Mouse (Mus musculus): ENCODE measurements around the gene Gm10188. TPM values are rescaled to one million over a fixed set of nuclear protein-coding genes. Genes with fewer than 3 reads are reported as not detected.

Gm10188 gene
- total and polyA plus RNA-seq, 2 experiments from 2014 or later: 0.28 TPM; not detected in 1

DNA sequence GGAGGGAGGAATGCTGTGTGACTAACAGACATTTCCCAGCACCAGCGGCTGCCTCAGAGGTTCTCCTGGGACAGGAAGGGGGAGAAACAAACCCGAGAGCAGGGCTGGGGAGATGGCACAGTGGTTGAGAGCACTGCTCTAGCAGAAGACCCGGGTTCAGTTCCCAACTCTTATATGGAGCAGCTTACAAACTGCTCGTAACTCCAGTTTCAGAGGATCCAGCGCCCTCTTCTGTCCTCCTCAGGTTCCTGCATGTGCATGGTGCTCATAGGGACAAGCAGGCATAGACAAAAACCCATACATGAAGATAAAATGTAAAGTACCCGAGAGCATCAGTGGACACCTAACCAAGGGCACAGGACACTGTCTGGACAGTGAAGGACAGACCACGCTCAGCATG is 18.6 kb downstream of the Gm10188 start:
- Histone ChIP-seq H3K27ac (no peak overlapping the region), H3K4me1 (ENCODE audit: insufficient read depth, low read length) (peaks cover 19% of the 10 kb centered on the region), H3K9me3 (ENCODE audit: low read length) (no peaks in the 10 kb centered on the region), H3K4me2 (ENCODE audit: low read depth, low read length) (no peak overlapping the region), H3K4me3 (ENCODE audit: low read length) (no peak overlapping the region), H3K9ac (replicated peaks; ENCODE audit: low read length) (no peak overlapping the region), H3K36me3 (ENCODE audit: insufficient read depth, low read length) (no peaks in the 10 kb centered on the region), H3K27me3 (ENCODE audit: insufficient read depth, low read length) (no peaks in the 10 kb centered on the region)
- ATAC-seq: no peak
- WGBS: 21% methylated on average over 7 of the region's 7 CpGs
- peak; percentile 68 for TF ChIP-seq CTCF (IDR thresholded peaks at IDR 0.05; ENCODE audit: low read depth)
- DNase-seq (ENCODE audit: low spot score): peak; percentile 76

- ATAC-seq: no peak
- Histone ChIP-seq H3K4me1 (ENCODE audit: insufficient read depth, low read length) (peaks cover 19% of the 10 kb centered on the region), H3K4me3 (ENCODE audit: low read length) (no peak overlapping the region), H3K27ac (no peak overlapping the region), H3K9me3 (ENCODE audit: low read length) (no peaks in the 10 kb centered on the region), H3K36me3 (ENCODE audit: insufficient read depth, low read length) (no peaks in the 10 kb centered on the region), H3K27me3 (ENCODE audit: insufficient read depth, low read length) (no peaks in the 10 kb centered on the region), H3K9ac (replicated peaks; ENCODE audit: low read length) (no peak overlapping the region), H3K4me2 (ENCODE audit: low read depth, low read length) (no peak overlapping the region)
- DNase-seq (ENCODE audit: low spot score): no peak
- WGBS: 52% methylated on average over 10 of the region's 10 CpGs
- TF ChIP-seq CTCF (IDR thresholded peaks at IDR 0.05; ENCODE audit: low read depth): no peak
These were observed 20.2 kb downstream of the Gm10188 start for GRCm38 (mm10) chr1:132209400-132209799.

- Histone ChIP-seq H3K9me3 (ENCODE audit: low read length) (no peaks in the 10 kb centered on the region), H3K9ac (replicated peaks; ENCODE audit: low read length) (no peak overlapping the region), H3K36me3 (ENCODE audit: insufficient read depth, low read length) (no peaks in the 10 kb centered on the region), H3K4me3 (ENCODE audit: low read length) (no peak overlapping the region), H3K27ac (peak overlapping the region; percentile 62), H3K4me2 (ENCODE audit: low read depth, low read length) (no peak overlapping the region), H3K4me1 (ENCODE audit: insufficient read depth, low read length) (peaks cover 19% of the 10 kb centered on the region), H3K27me3 (ENCODE audit: insufficient read depth, low read length) (no peaks in the 10 kb centered on the region)
- no peak for TF ChIP-seq CTCF (IDR thresholded peaks at IDR 0.05; ENCODE audit: low read depth)
- DNase-seq (ENCODE audit: low spot score): peak; percentile 74
- peak; percentile 41; the same call in 1 of the 2 replicates for ATAC-seq
- 4% methylated on average over 4 of the region's 4 CpGs for WGBS
These were observed 21.4 kb downstream of the Gm10188 start for GRCm38 (mm10) chr1:132208154-132208553.

GRCm38 (mm10) chr1:132206828-132207227 is 22.7 kb downstream of the Gm10188 start:
- TF ChIP-seq CTCF (IDR thresholded peaks at IDR 0.05; ENCODE audit: low read depth): no peak
- WGBS: 80% methylated on average over 3 of the region's 3 CpGs
- ATAC-seq: no peak
- Histone ChIP-seq H3K36me3 (ENCODE audit: insufficient read depth, low read length) (no peaks in the 10 kb centered on the region), H3K27ac (0 out of 2 replicates have a peak overlapping the region, but pooled peaks have one; percentile 26), H3K4me3 (ENCODE audit: low read length) (no peak overlapping the region), H3K9ac (replicated peaks; ENCODE audit: low read length) (no peak overlapping the region), H3K27me3 (ENCODE audit: insufficient read depth, low read length) (no peaks in the 10 kb centered on the region), H3K4me2 (ENCODE audit: low read depth, low read length) (no peak overlapping the region), H3K4me1 (ENCODE audit: insufficient read depth, low read length) (peaks cover 23% of the 10 kb centered on the region), H3K9me3 (ENCODE audit: low read length) (no peaks in the 10 kb centered on the region)
- DNase-seq (ENCODE audit: low spot score): no peak

GRCm38 (mm10) chr1:132205958-132206357 is 23.6 kb downstream of the Gm10188 start:
- TF ChIP-seq CTCF (IDR thresholded peaks at IDR 0.05; ENCODE audit: low read depth): no peak
- H3K27me3 ChIP-seq (ENCODE audit: insufficient read depth, low read length): no peaks in the 10 kb centered on the region
- ATAC-seq (no peak), DNase-seq (ENCODE audit: low spot score) (no peak)
- H3K9me3 ChIP-seq (ENCODE audit: low read length): no peaks in the 10 kb centered on the region
- WGBS: 79% methylated on average over 5 of the region's 5 CpGs
- H3K27ac ChIP-seq: no peak overlapping the region
- no peak overlapping the region for H3K4me3 ChIP-seq (ENCODE audit: low read length)
- peaks cover 29% of the 10 kb centered on the region for H3K4me1 ChIP-seq (ENCODE audit: insufficient read depth, low read length)
- H3K36me3 ChIP-seq (ENCODE audit: insufficient read depth, low read length): no peaks in the 10 kb centered on the region
- no peak overlapping the region for H3K4me2 ChIP-seq (ENCODE audit: low read depth, low read length)
- H3K9ac ChIP-seq (replicated peaks; ENCODE audit: low read length): no peak overlapping the region

DNA sequence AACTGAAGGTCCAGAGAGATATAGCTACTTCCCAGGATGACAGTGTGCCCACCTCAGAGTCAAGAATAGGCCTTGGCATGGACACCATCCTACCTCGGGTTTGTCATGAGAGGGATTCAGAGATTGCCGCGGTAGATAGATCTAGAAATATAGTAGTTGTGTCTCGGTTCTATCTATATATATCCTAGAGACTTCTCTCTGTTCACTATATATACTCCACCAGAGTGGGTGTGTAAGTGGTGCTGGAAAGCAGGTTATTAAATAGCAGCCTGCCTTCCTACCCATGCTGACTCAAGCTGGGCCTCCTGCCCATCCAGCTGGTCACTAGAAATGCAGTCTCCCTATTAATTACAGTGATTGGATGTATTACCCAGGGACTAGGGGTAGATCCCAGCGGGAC is 26.8 kb downstream of the Gm10188 start:
- Histone ChIP-seq H3K4me2 (ENCODE audit: low read depth, low read length) (no peak overlapping the region), H3K9me3 (ENCODE audit: low read length) (no peaks in the 10 kb centered on the region), H3K27ac (peak overlapping the region; percentile 32; the same call in 1 of the 2 replicates), H3K27me3 (ENCODE audit: insufficient read depth, low read length) (no peaks in the 10 kb centered on the region), H3K36me3 (ENCODE audit: insufficient read depth, low read length) (no peaks in the 10 kb centered on the region), H3K9ac (replicated peaks; ENCODE audit: low read length) (no peak overlapping the region), H3K4me1 (ENCODE audit: insufficient read depth, low read length) (peaks cover 14% of the 10 kb centered on the region), H3K4me3 (ENCODE audit: low read length) (no peak overlapping the region)
- TF ChIP-seq CTCF (IDR thresholded peaks at IDR 0.05; ENCODE audit: low read depth): no peak
- DNase-seq (ENCODE audit: low spot score): no peak
- 91% methylated on average over 5 of the region's 5 CpGs for WGBS
- no peak for ATAC-seq

- 46% methylated on average over 2 of the region's 2 CpGs for WGBS
- no peaks in the 10 kb centered on the region for H3K27me3 ChIP-seq (ENCODE audit: insufficient read depth, low read length)
- TF ChIP-seq CTCF (IDR thresholded peaks at IDR 0.05; ENCODE audit: low read depth): no peak
- no peak overlapping the region for H3K4me3 ChIP-seq (ENCODE audit: low read length)
- no peaks in the 10 kb centered on the region for H3K36me3 ChIP-seq (ENCODE audit: insufficient read depth, low read length)
- peak overlapping the region; percentile 53 for H3K4me2 ChIP-seq (ENCODE audit: low read depth, low read length)
- H3K4me1 ChIP-seq (ENCODE audit: insufficient read depth, low read length): peaks cover 10% of the 10 kb centered on the region
- no peaks in the 10 kb centered on the region for H3K9me3 ChIP-seq (ENCODE audit: low read length)
- H3K27ac ChIP-seq: peak overlapping the region; percentile 62; the same call in 1 of the 2 replicates
- H3K9ac ChIP-seq (replicated peaks; ENCODE audit: low read length): peak overlapping the region; percentile 50; the same call in 1 of the 2 replicates
- DNase-seq (ENCODE audit: low spot score) (no peak), ATAC-seq (no peak)
These were observed 27.6 kb downstream of the Gm10188 start for GRCm38 (mm10) chr1:132201936-132202335.
